Mouse (Mus musculus): Measurements from ENCODE around the gene Ppp1ca. TPM values are rescaled to one million over a fixed set of nuclear protein-coding genes. Genes with fewer than 3 reads are reported as not detected.

Gene Ppp1ca
- total RNA-seq, 2 experiments from 2014 or later, result 295 to 307 TPM

DNA sequence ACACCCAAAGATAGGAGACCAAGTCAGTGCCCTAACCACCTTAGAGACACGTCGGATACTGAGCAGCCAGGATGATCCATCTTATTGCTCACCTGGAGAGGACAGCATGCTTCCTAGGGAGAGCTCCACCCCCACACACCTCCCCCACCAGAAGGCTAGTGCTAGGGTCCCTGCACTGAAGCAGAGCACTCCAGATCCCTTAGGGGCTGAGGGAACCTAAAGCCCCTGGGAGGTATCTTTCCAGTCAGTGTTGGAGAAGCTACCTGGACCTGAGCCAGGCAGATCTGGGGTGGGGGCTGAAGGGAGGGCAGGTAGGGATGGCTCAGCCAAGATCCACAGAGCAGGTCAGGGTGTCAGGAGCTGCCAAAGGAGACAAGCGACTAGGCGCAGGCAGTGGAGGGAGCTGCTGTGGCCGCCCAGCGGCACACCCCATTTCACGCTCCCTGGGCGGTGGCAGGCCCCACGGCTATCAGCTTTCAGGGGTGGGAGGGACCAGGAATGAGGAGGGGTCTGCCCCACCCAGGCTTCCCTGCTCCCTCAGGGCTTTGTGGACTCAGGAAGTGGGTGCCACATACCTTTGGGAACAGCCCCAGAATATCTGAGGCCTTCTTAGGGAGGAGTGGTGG, 37.7 kb downstream of the Ppp1ca start:
- DNase-seq (ENCODE audit: low spot score in 2 of 2), result no peak

DNA sequence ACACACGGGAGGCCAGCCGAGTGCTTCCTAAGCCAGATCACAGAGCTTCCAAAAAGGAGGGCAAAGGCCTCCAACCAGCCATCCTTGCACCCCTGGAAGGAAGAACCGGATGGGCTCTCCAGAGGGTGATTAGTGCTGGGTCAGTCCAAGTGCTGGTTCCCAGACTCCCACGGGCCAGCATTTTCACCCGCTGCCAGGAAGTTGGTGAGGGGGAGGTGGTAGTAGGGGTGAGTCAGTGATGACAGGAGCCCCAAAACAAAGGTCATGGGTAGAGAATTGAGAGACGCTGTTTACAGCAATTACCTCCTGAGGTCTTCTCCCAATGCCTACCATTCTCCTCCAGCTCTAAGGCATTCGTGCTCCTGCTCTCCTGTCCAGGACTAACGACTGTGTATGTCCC, 38.5 kb downstream of the Ppp1ca start:
- DNase-seq (ENCODE audit: low spot score in 2 of 2), result no peak

DNA sequence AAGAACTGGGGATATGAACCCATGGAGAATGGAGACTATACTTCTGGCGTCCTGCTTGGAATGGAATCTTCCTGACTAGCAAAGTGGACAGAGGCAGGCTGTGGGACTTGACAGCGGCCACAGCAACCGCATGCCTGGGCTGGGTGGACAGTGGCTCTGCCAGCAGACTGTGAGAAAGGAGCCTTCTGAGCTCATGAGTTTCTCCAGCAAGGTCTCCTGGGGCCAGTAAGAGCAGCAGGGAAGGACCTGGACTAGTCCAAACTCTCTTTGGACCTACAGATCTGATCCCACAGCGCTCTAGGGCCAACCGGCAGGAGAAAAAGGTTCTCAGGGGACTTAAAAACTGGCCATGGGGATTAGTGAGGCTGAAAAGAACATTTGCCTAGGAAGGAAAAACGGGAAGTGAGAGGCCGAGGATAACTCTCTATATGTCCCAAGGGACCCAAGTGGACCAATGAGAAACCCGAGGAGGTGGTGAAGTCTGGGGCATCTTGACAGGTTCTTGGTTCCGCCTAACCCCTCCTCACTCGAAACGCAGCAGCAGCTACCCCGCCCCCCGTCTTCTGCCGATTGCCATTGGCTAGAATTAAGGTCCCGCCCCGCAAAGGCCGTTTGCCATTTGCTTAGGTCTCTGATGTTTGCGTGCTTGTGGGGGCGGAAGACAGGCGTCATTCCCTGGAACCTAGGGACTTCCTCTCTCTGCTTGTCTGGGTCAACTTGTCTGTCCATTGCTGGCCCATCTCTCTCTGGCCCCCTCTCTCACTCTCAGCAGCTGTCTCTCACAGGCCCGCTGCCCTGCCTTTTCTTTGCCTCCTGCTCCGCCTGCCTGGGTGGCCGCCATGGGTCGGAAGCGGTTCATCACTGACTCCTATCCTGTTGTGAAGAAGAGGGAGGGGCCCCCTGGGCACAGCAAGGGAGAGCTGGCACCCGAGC, 39.7 kb downstream of the Ppp1ca start, which contains the start of gene Pold4:
Gene Pold4 (plus strand): TSS at position 647 of the 933 bp plus-strand sequence.
- peak; percentile 95 to 96 for DNase-seq (ENCODE audit: low spot score in 2 of 2)

DNA sequence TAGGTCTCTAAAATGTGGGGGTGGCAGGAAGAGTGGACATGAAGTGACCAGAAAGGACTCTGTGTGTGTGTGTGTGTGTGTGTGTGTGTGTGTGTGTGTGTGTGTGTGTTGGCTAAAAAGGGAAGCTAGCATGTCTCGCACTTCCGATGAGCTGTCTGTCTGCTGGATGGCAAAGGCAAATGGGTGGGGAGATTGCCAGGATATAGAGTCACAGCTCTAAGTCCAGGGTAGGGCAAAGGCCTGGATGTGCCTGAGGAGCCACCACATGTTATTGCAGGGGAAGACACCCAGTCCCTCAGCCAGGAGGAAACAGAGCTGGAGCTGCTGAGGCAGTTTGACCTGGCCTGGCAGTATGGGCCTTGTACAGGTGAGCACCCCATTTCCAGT, 40.3 kb downstream of the Ppp1ca start:
- peak in 1 of 2 experiments; percentile 28 for DNase-seq (ENCODE audit: low spot score in 2 of 2)

DNA sequence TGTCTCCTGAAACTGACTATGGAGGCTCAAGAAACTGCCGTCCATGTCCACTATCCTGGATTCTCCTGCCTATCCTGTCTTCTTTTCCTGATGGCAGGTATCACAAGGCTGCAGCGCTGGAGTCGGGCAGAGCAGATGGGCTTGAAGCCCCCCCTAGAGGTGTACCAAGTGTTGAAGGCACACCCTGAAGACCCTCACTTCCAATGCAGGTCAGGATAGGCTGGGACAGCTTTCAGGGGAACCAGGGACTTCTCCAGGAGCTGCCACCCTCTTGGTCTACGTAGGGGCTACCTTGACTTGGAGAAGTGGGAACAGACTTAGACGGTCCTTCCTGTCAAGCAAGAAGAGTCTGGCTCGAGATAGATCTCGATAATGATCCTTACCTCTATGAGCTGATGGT, 40.8 kb downstream of the Ppp1ca start:
- DNase-seq (ENCODE audit: low spot score in 2 of 2), result no peak

DNA sequence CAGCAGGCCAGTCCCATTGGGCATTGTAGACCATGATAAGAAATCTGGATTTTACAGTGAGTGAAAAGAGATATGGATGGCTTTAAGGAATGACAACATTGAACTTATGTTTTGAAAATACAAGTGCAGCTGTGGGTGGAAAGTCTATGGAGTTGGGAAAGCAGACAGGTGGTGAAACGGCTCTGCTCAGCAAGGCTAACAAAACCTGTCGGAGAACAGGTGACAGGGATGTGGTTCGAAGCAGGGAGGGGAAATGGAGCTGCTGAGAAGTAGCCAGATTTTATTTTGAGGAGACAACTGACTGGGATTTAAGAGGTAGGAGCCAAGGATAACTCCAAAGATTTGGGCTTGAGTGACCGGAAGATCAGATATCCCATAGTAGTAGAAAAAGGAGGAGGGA, 42.7 kb downstream of the Ppp1ca start:
- no peak for DNase-seq (ENCODE audit: low spot score in 2 of 2)

DNA sequence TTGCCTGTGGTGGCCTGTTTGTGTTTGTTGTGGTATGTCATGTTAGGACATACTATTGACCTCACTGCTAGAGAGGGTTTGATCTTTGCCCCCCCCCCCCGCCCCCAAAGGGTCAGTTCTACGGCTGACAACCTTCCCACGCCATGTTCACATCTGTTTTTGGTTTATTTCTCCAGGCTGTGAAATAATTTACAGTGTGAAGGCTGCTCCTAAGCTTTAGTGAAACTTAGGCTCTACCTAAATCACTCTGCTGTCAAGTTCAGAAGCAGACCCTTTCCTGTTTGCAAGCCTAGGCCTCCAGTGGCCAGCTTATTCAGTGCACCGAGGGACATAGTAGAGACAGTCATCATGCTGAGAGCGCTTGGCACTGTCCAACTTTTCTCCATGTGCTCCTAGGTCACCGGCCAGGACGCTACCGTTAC, 48.4 kb downstream of the Ppp1ca start:
- DNase-seq (ENCODE audit: low spot score in 2 of 2), result no peak

DNA sequence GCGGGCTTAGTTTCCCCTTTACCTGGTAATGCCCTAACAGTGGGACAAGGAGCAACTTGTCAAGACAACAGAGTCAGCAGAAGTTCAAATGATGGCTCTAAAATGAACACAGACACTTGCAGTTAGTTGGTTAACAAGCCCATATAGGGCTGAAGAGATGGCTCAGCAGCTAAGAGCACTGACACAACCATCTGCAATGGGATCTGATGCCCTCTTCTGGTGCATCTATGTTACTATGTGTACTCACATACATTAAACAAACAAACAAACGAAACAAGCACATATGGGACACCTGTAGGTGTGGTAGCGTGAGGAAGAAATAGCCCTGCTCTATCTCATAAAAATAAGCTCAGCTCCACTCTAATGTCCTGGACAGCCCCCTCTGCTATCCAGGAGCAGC, 50.6 kb downstream of the Ppp1ca start:
- DNase-seq (ENCODE audit: low spot score in 2 of 2), result no peak

DNA sequence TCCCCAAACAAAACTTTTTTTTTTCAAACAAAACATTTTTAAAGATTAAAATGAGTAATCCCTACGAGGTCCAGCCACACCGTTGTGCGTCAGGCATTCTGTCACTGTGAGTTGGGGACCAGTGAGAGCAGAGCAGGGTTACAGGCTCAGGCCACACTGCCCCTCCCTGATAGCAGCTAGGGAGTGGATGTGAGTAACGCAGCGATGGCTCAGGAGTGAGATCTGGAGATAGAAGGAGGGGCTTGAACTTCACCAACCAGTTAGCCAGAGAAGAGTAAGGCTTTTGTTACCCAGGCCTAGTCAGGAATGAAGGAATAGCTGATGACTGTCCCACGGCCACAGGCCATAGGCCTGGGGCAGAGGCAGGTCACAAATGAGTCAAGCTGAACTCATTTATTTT, 52.9 kb downstream of the Ppp1ca start:
- no peak for DNase-seq (ENCODE audit: low spot score in 2 of 2)

Small RNA genes within 50 kb of the gene (microRNA-seq; reads per million reads assigned to microRNA genes)
- 0 reads per million in 2 experiments for gene Gm26115

Other genes starting within 250 kb of the Ppp1ca start
- not detected for gene Aldh3b3, start 233.4 kb upstream of the Ppp1ca start, total RNA-seq (2021)
- 1 to 10 TPM; 1.3 to 1.4 TPM for gene Aldh3b2, start 219.7 kb upstream of the Ppp1ca start, total RNA-seq (2021)
- 1 to 10 TPM; 1.9 to 2.2 TPM for gene Acy3, start 205.5 kb upstream of the Ppp1ca start, total RNA-seq (2021)
- not detected for gene Tbx10, start 199.3 kb upstream of the Ppp1ca start, total RNA-seq (2021)
- gene Nudt8, start 191.5 kb upstream of the Ppp1ca start, total RNA-seq (2021), result 1 to 10 TPM; 9.0 to 9.4 TPM
- gene Gm49405, start 191.4 kb upstream of the Ppp1ca start, total RNA-seq (2021), result 1 to 10 TPM; 1.7 TPM
- gene Doc2g, start 188.8 kb upstream of the Ppp1ca start, total RNA-seq (2021), result 1 to 10 TPM; 2.9 to 3.3 TPM
- 100 to 1,000 TPM; 197 to 207 TPM for gene Ndufv1, start 179.3 kb upstream of the Ppp1ca start, total RNA-seq (2021)
- gene Gstp1, start 154.1 kb upstream of the Ppp1ca start, total RNA-seq (2021), result 100 to 1,000 TPM; 263 to 285 TPM
- 10 to 100 TPM; 18.5 to 23.6 TPM for gene Gstp2, start 146.0 kb upstream of the Ppp1ca start, total RNA-seq (2021)
- gene Gstp3, start 132.5 kb upstream of the Ppp1ca start, total RNA-seq (2021), result not detected
- not detected for gene Cabp2, start 110.5 kb upstream of the Ppp1ca start, total RNA-seq (2021)
- 10 to 100 TPM; 21.5 to 23.6 TPM for gene Cdk2ap2, start 94.9 kb upstream of the Ppp1ca start, total RNA-seq (2021)
- 100 to 1,000 TPM; 178 to 201 TPM for gene Pitpnm1, start 92.1 kb upstream of the Ppp1ca start, total RNA-seq (2021)
- gene Aip, start 66.2 kb upstream of the Ppp1ca start, total RNA-seq (2021), result 10 to 100 TPM; 74.6 to 76.5 TPM
- gene Gpr152, start 52.3 kb upstream of the Ppp1ca start, total RNA-seq (2021), result not detected
- gene Cabp4, start 48.0 kb upstream of the Ppp1ca start, total RNA-seq (2021), result under 1 TPM in 1 of 2 experiments, not detected in 1; 0.30 TPM
- 10 to 100 TPM; 82.0 to 88.5 TPM for gene Coro1b, start 43.4 kb upstream of the Ppp1ca start, total RNA-seq (2021)
- 1 to 10 TPM; 1.3 to 2.5 TPM for gene Ptprcap, start 38.5 kb upstream of the Ppp1ca start, total RNA-seq (2021)
- gene Rps6kb2, start 28.7 kb upstream of the Ppp1ca start, total RNA-seq (2021), result 10 to 100 TPM; 31.6 to 39.9 TPM
- gene Carns1, start 16.6 kb upstream of the Ppp1ca start, total RNA-seq (2021), result 1 to 10 TPM; 3.0 to 3.6 TPM
- 1 to 10 TPM; 1.6 to 2.1 TPM for gene Tbc1d10c, start 781 bp upstream of the Ppp1ca start, total RNA-seq (2021)
- 1 to 10 TPM; 8.0 to 8.9 TPM for gene Rad9a, start 9.6 kb downstream of the Ppp1ca start, total RNA-seq (2021)
- under 1 TPM; 0.36 to 0.75 TPM for gene Clcf1, start 22.2 kb downstream of the Ppp1ca start, total RNA-seq (2021)
- gene AC109138.7, start 22.3 kb downstream of the Ppp1ca start, total RNA-seq (2021), result not detected
- gene Pold4, start 39.8 kb downstream of the Ppp1ca start, total RNA-seq (2021), result 10 to 100 TPM; 14.4 to 15.8 TPM
- 10 to 100 TPM; 49.0 to 66.1 TPM for gene Ssh3, start 77.1 kb downstream of the Ppp1ca start, total RNA-seq (2021)
- gene Ankrd13d, start 91.1 kb downstream of the Ppp1ca start, total RNA-seq (2021), result 10 to 100 TPM; 76.3 to 89.4 TPM
- gene Grk2, start 114.2 kb downstream of the Ppp1ca start, total RNA-seq (2021), result 100 to 1,000 TPM; 141 to 147 TPM
- 10 to 100 TPM; 70.1 to 71.5 TPM for gene Kdm2a, start 206.2 kb downstream of the Ppp1ca start, total RNA-seq (2021)
- gene Rhod, start 247.4 kb downstream of the Ppp1ca start, total RNA-seq (2021), result 1 to 10 TPM; 2.2 to 2.3 TPM

All from layer of hippocampus, postnatal 10 days (tissue).